Mouse (Mus musculus): ENCODE results near the gene 4933407L21Rik.

- TF ChIP-seq CTCF (IDR thresholded peaks at IDR 0.05; ENCODE audit: borderline replicate concordance, control insufficient read depth, extremely low read depth, insufficient read depth, low read length, poor library complexity): no peak
- no peak for TF ChIP-seq POLR2A (IDR thresholded peaks at IDR 0.05; ENCODE audit: control insufficient read depth, extremely low read depth, insufficient read depth, low read length, poor library complexity)
Observed at GRCm38 (mm10) chr1:85972341-85972740, 44.1 kb downstream of the 4933407L21Rik start.
